Mouse (Mus musculus): ENCODE data around the gene Dpy19l3. TPM values are rescaled to one million over a fixed set of nuclear protein-coding genes. Genes with fewer than 3 reads are reported as not detected.

Dpy19l3 gene
- polyA plus RNA-seq, 1 experiment from 2014 or later, result 35.9 TPM

DNA sequence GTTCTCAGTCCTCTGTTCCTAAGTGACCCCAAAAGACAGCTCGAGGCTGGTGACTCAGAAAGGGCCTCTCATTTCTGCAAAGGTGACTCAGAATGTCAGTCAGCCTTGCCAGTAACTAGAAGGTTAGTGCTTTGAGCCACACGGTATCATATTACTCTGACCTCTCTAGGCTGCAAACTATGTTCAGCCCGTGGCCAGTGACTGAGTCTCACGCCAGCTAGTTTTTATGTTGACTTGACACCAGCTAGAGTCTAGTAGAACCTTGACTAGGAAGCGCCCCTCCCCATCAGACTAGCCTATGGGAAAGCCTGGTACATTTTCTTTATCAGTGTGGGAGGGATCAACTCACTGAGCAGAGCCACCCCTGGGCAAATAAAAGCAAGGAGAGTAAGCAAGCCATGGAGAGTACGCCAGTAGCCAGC, 9.0 kb downstream of the Dpy19l3 start:
- H3K9me3 ChIP-seq, result no peaks in the 10 kb centered on the region
- peaks cover 65% of the 10 kb centered on the region for H3K36me3 ChIP-seq
- H3K27me3 ChIP-seq (replicated peaks), result no peaks in the 10 kb centered on the region
- H3K4me1 ChIP-seq, result no peaks in the 10 kb centered on the region
- ATAC-seq (ENCODE audit: low FRiP score, low read depth), result no peak
- H3K4me3 ChIP-seq, result no peak overlapping the region
- WGBS, result 88% methylated on average over 6 of the region's 6 CpGs
- no peak overlapping the region for H3K9ac ChIP-seq
- no peak overlapping the region for H3K4me2 ChIP-seq (replicated peaks)
- no peak overlapping the region for H3K27ac ChIP-seq

DNA sequence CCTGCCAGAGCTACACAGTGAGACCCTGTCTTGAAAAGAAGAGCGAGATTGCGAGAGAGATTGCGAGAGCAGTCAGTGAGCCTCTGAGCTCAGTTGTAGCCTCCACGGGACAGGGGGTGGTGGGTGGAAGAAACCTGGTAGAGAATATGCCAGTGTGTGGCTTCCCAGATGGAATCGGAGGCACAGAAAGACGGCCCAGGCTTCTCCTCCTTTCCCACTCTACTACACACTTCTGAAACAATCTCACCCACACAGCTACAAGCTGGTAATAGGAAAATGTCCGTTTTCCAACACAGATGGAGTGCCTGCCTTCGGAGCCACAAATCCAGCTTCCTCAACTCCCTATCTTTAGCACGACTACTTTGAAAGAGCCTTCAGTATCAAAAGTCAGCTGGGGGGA, 9.5 kb downstream of the Dpy19l3 start:
- Histone ChIP-seq H3K36me3 (peaks cover 64% of the 10 kb centered on the region), H3K4me3 (no peak overlapping the region), H3K27ac (no peak overlapping the region), H3K9ac (no peak overlapping the region), H3K9me3 (no peaks in the 10 kb centered on the region), H3K4me2 (replicated peaks) (no peak overlapping the region), H3K4me1 (no peaks in the 10 kb centered on the region), H3K27me3 (replicated peaks) (no peaks in the 10 kb centered on the region)
- ATAC-seq (ENCODE audit: low FRiP score, low read depth), result no peak
- WGBS, result 96% methylated on average over 9 of the region's 9 CpGs

DNA sequence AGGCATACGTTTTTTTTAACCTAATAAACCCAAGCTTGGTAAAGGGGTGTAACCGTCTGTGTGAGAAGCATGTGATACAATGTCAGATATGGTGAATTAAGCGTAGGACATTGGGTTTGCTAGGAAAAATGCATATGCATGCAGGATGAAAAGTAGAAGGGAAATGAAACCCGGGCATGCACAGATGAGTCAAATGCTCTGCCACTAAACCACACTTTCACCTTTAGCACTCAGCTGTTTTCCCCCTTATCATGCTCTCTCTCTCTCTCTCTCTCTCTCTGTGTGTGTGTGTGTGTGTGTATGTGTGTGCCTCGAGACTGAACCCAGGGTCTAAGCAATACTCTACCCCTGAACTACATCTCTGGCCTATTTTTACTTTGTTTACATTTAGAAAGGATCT, 11.9 kb downstream of the Dpy19l3 start:
- no peak overlapping the region for H3K9ac ChIP-seq
- H3K36me3 ChIP-seq, result peaks cover 59% of the 10 kb centered on the region
- peaks cover 4% of the 10 kb centered on the region; the same call in 1 of the 2 replicates for H3K9me3 ChIP-seq
- H3K4me3 ChIP-seq, result no peak overlapping the region
- WGBS, result 88% methylated on average over 5 of the region's 5 CpGs
- no peak overlapping the region for H3K4me2 ChIP-seq (replicated peaks)
- H3K27me3 ChIP-seq (replicated peaks), result no peaks in the 10 kb centered on the region
- no peak for ATAC-seq (ENCODE audit: low FRiP score, low read depth)
- H3K4me1 ChIP-seq, result no peaks in the 10 kb centered on the region
- no peak overlapping the region for H3K27ac ChIP-seq

DNA sequence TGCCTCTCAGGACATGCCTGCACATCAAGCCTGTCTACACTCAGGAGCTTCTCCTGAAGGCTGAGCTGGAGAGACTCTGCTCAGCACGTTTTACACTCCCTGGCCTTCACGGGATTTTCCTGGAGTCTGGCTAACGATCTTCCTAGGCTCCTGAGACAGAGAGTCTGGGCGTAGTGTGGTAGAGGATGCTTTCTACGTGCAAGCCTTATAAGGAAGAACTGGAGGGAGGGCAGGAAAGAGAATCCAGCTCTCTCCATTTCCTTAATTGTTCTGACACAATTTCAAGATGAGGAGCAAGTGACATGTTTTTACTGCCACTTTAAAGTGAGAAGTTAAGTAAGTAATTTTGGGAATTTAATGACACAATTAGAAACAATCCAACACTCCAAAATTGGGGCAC, 12.4 kb downstream of the Dpy19l3 start:
- Histone ChIP-seq H3K36me3 (peaks cover 55% of the 10 kb centered on the region), H3K9me3 (peaks cover 4% of the 10 kb centered on the region; the same call in 1 of the 2 replicates), H3K4me2 (replicated peaks) (no peak overlapping the region), H3K4me3 (no peak overlapping the region), H3K9ac (no peak overlapping the region), H3K4me1 (no peaks in the 10 kb centered on the region), H3K27ac (no peak overlapping the region), H3K27me3 (replicated peaks) (no peaks in the 10 kb centered on the region)
- no peak for ATAC-seq (ENCODE audit: low FRiP score, low read depth)
- 83% methylated on average over 5 of the region's 5 CpGs for WGBS

DNA sequence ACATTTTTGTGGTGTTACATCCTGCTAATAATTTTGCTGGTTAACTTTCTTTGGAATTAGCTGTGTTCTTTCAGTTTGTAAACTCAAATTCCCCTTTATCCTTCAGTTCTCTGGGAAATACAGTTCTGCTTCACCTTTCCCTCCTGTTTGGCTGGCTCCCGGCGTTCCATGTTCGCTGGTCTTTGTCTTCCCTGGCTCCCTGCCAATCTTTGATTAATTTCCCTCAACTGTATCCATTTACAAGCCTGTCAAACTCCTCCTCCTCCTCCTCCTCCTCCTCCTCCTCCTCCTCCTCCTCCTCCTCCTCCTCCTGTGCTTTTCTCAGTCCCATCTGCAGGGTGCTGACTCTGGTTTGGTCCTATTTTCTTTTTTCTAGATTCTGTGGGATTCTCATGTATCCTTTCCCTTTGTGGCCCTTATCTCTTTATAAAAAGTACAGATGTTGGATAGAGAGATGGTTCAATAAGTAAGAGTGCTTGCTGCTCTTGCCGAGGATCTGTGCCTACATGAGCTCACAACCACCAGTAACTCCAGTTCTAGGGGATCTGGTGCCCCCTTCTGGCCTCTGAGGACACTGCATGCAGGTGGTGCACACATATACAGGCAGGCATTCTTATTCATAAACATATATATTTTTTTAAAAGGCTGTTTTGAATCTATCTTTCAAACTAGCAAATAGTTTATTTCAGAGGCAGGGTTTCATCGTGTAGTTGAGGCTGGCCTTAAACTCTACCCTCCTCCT, 13.6 kb downstream of the Dpy19l3 start:
- ATAC-seq (ENCODE audit: low FRiP score, low read depth), result no peak
- no peaks in the 10 kb centered on the region for H3K4me1 ChIP-seq
- peaks cover 51% of the 10 kb centered on the region for H3K36me3 ChIP-seq
- peaks cover 4% of the 10 kb centered on the region; the same call in 1 of the 2 replicates for H3K9me3 ChIP-seq
- H3K27me3 ChIP-seq (replicated peaks), result no peaks in the 10 kb centered on the region
- no peak overlapping the region for H3K27ac ChIP-seq
- WGBS, result 63% methylated on average over 5 of the region's 5 CpGs
- no peak overlapping the region for H3K9ac ChIP-seq
- H3K4me2 ChIP-seq (replicated peaks), result no peak overlapping the region
- no peak overlapping the region for H3K4me3 ChIP-seq

DNA sequence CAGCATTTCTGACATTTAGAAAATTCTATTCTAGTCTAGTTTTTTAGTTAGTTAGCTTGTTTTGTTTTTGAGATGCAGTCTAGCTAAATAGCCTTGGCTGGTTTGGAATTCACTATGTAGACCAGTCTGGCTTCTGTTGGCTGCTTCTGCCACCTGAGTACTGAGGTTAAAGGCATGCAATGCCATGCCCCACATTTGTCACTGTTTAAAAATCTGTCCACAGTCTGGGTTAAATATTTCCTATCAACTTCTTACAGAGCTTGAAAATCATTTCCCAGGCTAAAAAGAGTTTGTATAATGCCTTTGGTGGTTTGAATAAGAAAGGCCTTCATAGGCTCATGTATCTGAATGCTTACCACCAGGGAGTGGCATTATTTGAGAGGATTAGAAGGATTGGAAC, 15.4 kb downstream of the Dpy19l3 start:
- no peak overlapping the region for H3K9ac ChIP-seq
- H3K4me1 ChIP-seq, result peaks cover 2% of the 10 kb centered on the region; the same call in 1 of the 2 replicates
- H3K27ac ChIP-seq, result no peak overlapping the region
- no peak overlapping the region for H3K4me2 ChIP-seq (replicated peaks)
- no peaks in the 10 kb centered on the region for H3K27me3 ChIP-seq (replicated peaks)
- peaks cover 4% of the 10 kb centered on the region; the same call in 1 of the 2 replicates for H3K9me3 ChIP-seq
- ATAC-seq (ENCODE audit: low FRiP score, low read depth), result no peak
- peaks cover 38% of the 10 kb centered on the region for H3K36me3 ChIP-seq
- H3K4me3 ChIP-seq, result no peak overlapping the region

DNA sequence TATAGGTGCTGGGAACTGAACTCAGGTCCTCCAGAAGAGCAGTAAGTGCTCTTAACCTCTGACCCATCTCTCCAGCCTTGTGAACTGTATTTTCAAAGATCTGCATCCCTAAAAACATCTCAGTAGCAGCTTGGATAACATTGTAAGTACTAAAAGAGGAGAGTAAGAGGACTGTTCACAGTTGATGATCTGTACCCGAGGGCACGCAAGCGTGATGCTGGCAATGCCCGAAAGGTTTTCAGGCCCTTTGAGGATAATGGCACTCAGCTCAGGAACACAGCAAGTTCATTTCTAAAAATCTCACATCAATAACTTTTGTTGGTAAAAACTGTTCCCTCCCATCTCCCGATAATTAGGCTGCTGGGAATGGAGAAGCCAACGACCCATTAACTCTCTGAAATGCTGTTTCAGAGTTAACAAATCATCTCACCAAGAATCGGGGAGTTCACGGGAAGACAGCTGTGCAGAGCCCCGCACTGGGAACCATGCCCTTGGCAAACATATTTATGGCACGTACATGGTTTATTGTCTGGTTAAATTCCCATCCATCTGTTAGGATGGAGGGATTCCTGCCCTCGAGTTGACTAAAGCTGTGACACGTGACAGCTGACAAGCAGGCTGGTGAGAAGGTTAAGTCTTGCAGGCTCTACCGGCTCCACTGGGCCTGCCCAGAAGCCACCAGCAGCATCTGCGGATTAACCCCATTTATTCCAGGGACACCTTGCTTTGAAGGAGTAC, 20.8 kb downstream of the Dpy19l3 start:
- H3K4me1 ChIP-seq, result peaks cover 5% of the 10 kb centered on the region; the same call in 1 of the 2 replicates
- no peaks in the 10 kb centered on the region for H3K27me3 ChIP-seq (replicated peaks)
- 63% methylated on average over 14 of the region's 14 CpGs for WGBS
- H3K27ac ChIP-seq, result no peak overlapping the region
- H3K9ac ChIP-seq, result no peak overlapping the region
- peaks cover 4% of the 10 kb centered on the region for H3K9me3 ChIP-seq
- peaks cover 30% of the 10 kb centered on the region for H3K36me3 ChIP-seq
- no peak overlapping the region for H3K4me2 ChIP-seq (replicated peaks)
- peak; percentile 41; the same call in 1 of the 2 replicates for ATAC-seq (ENCODE audit: low FRiP score, low read depth)
- H3K4me3 ChIP-seq, result no peak overlapping the region

DNA sequence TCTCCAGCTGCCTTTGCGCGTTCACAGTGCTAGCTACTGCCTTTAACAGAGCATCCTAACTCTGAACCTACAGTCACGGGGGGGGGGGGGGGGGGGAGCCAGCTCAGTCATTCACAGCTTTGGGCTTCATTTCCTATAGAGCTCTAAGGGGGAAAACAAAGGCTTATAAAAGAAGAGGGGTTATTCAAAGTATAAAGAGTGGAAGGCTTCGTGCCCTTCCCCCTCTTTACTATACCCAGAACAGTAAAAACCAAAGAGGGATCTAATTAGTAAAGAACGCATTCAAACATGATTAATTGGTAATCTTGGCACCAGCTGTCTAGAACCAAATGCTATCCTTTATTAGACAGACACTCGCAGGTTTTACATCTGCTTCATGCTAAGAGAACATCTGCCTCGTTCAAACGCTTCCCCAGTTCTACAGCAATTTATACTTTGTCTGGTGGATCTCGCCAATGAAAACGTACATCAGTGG, 21.6 kb downstream of the Dpy19l3 start:
- peaks cover 5% of the 10 kb centered on the region; the same call in 1 of the 2 replicates for H3K4me1 ChIP-seq
- no peak overlapping the region for H3K4me2 ChIP-seq (replicated peaks)
- peak; percentile 25; the same call in 1 of the 2 replicates for ATAC-seq (ENCODE audit: low FRiP score, low read depth)
- WGBS, result 51% methylated on average over 10 of the region's 10 CpGs
- no peak overlapping the region for H3K27ac ChIP-seq
- H3K27me3 ChIP-seq (replicated peaks), result no peaks in the 10 kb centered on the region
- H3K9ac ChIP-seq, result no peak overlapping the region
- peaks cover 29% of the 10 kb centered on the region for H3K36me3 ChIP-seq
- peaks cover 3% of the 10 kb centered on the region for H3K9me3 ChIP-seq
- H3K4me3 ChIP-seq, result no peak overlapping the region

DNA sequence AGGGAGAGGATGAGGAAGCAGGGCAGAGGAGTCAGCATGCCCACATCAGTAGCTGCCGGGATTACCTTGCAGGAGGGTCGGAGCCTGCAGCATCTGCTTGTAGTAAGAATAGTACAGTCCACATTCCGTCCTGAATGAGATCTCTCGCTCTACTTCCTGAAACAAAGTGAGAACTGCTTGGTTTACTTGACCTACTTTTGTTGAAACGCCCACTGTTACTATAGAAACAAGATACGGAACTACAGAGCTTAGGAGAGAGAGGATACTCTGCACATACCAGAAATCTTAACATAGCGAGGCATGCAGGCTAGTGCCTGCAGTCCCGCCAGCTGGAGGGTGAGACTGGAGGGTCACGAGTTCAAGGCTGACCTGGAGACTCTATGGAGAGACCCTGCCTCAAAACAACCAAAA, 24.6 kb downstream of the Dpy19l3 start:
- H3K9me3 ChIP-seq, result no peaks in the 10 kb centered on the region; the same call in none of the 2 replicates
- peaks cover 40% of the 10 kb centered on the region for H3K36me3 ChIP-seq
- no peak overlapping the region for H3K27ac ChIP-seq
- no peaks in the 10 kb centered on the region for H3K27me3 ChIP-seq (replicated peaks)
- no peak overlapping the region for H3K9ac ChIP-seq
- 93% methylated on average over 9 of the region's 9 CpGs for WGBS
- H3K4me1 ChIP-seq, result peaks cover 5% of the 10 kb centered on the region; the same call in 1 of the 2 replicates
- no peak overlapping the region for H3K4me3 ChIP-seq
- H3K4me2 ChIP-seq (replicated peaks), result no peak overlapping the region
- ATAC-seq (ENCODE audit: low FRiP score, low read depth), result no peak

DNA sequence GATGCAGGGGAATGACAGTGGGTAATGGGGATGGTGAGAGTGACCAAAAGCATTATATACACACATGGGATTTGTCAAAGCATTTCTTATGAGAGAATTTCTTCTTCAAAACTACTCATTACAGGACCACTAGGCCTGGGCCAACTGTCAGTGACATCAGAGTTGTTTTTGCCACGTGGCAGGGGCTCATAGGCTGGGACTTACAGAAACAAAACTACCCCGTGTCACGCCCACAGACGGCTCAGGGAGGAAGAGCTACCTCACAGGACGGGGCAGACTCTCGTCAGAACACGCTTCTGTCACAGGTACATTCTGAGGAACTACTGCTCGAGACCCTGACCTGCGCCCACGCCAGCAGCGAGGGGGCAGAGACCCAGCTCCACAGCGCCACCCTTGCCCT, 25.9 kb downstream of the Dpy19l3 start:
- Histone ChIP-seq H3K27me3 (replicated peaks) (no peaks in the 10 kb centered on the region), H3K27ac (no peak overlapping the region), H3K9me3 (no peaks in the 10 kb centered on the region; the same call in none of the 2 replicates), H3K4me2 (replicated peaks) (no peak overlapping the region), H3K4me1 (no peaks in the 10 kb centered on the region), H3K36me3 (peaks cover 40% of the 10 kb centered on the region), H3K4me3 (no peak overlapping the region), H3K9ac (no peak overlapping the region)
- 97% methylated on average over 12 of the region's 12 CpGs for WGBS
- no peak for ATAC-seq (ENCODE audit: low FRiP score, low read depth)

DNA sequence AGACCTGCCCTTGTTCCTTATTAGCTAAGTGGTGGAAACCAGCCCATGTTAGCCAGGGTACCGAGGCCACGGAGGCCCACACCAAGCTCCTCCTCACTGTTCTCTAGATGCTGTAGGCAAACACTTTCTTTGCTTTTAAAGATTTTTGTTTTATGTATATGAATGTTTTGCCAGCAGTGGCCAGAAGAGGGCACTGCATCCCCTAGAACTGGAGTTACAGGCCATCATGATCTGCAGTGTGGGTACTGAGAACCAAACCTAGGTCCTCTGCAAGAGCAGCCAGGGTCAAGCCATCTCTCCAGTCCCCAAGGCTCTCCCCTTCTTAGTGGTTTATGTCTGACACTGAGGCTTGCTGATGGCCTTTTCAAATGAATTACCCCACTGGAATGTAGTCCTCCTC, 31.2 kb downstream of the Dpy19l3 start:
- H3K36me3 ChIP-seq, result peaks cover 58% of the 10 kb centered on the region
- H3K4me3 ChIP-seq, result no peak overlapping the region
- H3K4me1 ChIP-seq, result no peaks in the 10 kb centered on the region
- ATAC-seq (ENCODE audit: low FRiP score, low read depth), result no peak
- no peaks in the 10 kb centered on the region for H3K27me3 ChIP-seq (replicated peaks)
- no peak overlapping the region for H3K9ac ChIP-seq
- no peak overlapping the region for H3K27ac ChIP-seq
- H3K4me2 ChIP-seq (replicated peaks), result no peak overlapping the region
- 30% methylated on average over 2 of the region's 2 CpGs for WGBS
- no peaks in the 10 kb centered on the region; the same call in 1 of the 2 replicates for H3K9me3 ChIP-seq

DNA sequence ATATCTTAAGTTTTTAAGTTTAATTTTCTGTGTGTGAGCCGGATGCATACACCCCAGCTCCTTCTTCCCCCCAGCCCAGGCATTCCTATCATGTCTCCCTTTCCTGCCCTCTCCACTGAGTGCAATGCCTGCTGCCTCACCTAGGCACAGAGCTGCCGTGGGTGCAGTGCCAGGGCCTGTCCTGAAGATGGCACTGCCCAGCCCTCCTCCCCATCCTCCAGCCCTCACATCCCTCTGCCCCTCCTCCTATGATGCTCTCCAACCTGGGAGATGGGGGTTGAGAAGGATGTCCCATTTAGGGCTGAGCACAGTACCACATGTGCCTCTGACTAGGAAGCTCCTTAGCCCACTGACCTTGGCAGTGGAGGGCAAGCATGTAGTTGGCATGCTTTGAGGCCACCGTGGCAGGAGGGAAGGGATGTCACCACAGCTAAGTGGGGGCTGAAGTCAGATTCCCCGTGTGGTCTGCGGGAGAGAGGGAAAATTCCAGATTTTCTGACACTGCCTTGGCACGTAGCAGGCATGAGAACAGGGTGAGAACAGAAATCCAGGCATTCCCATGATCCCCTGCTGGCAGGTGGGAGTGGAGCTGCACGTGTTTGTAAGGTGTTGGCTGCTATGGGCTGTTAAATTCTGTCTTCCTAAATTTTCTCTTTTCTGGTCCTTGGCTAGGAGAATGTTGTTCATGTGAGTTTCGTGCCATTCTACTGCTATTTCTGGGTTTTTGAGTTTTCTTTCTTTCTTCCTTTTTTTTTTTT, 35.7 kb downstream of the Dpy19l3 start:
- no peak overlapping the region for H3K27ac ChIP-seq
- H3K36me3 ChIP-seq, result peaks cover 49% of the 10 kb centered on the region
- no peak overlapping the region for H3K4me2 ChIP-seq (replicated peaks)
- ATAC-seq (ENCODE audit: low FRiP score, low read depth), result no peak
- H3K9me3 ChIP-seq, result no peaks in the 10 kb centered on the region
- no peak overlapping the region for H3K9ac ChIP-seq
- H3K4me3 ChIP-seq, result no peak overlapping the region
- H3K27me3 ChIP-seq (replicated peaks), result no peaks in the 10 kb centered on the region
- no peaks in the 10 kb centered on the region for H3K4me1 ChIP-seq
- WGBS, result 89% methylated on average over 8 of the region's 8 CpGs

All from neural tube, embryonic 12.5 days (tissue).